Mouse (Mus musculus): ENCODE data around the gene Tdrd3. TPM values are rescaled to one million over a fixed set of nuclear protein-coding genes. Genes with fewer than 3 reads are reported as not detected.

Gene Tdrd3
- total RNA-seq, 2 experiments from 2014 or later: 22.9 to 26.1 TPM

- intact Hi-C loops (cut with DNase I): no loop called here
- DNase-seq: no peak
Measured at GRCm38 (mm10) chr14:87549986-87550385, 133.5 kb downstream of the Tdrd3 start.

GRCm38 (mm10) chr14:87552211-87552610 lies 135.8 kb downstream of the Tdrd3 start:
- intact Hi-C loops (cut with DNase I): no loop called here
- no peak for DNase-seq

- intact Hi-C loops (cut with DNase I): no loop called here
- DNase-seq: no peak
Measured at GRCm38 (mm10) chr14:87563841-87564240, 147.4 kb downstream of the Tdrd3 start.

- intact Hi-C loops (cut with DNase I): no loop called here
- DNase-seq: peak in 1 of 2 experiments; percentile 7
Measured at GRCm38 (mm10) chr14:87566211-87566610, 149.8 kb downstream of the Tdrd3 start.

- no peak for DNase-seq
- intact Hi-C loops (cut with DNase I): no loop called here
Measured at GRCm38 (mm10) chr14:87567034-87567461, 150.6 kb downstream of the Tdrd3 start.

GRCm38 (mm10) chr14:87567626-87568446 lies 151.4 kb downstream of the Tdrd3 start:
- peak; percentile 5 to 20 for DNase-seq
- intact Hi-C loops (cut with DNase I): no loop called here

GRCm38 (mm10) chr14:87568447-87568908 lies 152.0 kb downstream of the Tdrd3 start:
- intact Hi-C loops (cut with DNase I): no loop called here
- DNase-seq: peak; percentile 43 to 54

GRCm38 (mm10) chr14:87569471-87569870 lies 153.0 kb downstream of the Tdrd3 start:
- DNase-seq: no peak

GRCm38 (mm10) chr14:87572453-87572852 lies 156.0 kb downstream of the Tdrd3 start:
- intact Hi-C loops (cut with DNase I): no loop called here

More at GRCm38 (mm10) chr14:87569471-87569870, 153.0 kb downstream of the Tdrd3 start:
- intact Hi-C loops (cut with DNase I): no loop called here

GRCm38 (mm10) chr14:87582610-87583009 lies 166.2 kb downstream of the Tdrd3 start:
- intact Hi-C loops (cut with DNase I): no loop called here
- DNase-seq: no peak

More at GRCm38 (mm10) chr14:87572453-87572852, 156.0 kb downstream of the Tdrd3 start:
- no peak for DNase-seq
